Mouse (Mus musculus) cerebellum, adult 11 months (tissue): ENCODE results near the gene Mt2.
A peak's percentile ranks its signal among the peaks of the same experiment; 100 is the strongest.

Source experiments
- DNase-seq: peaks from one replicate; pipeline ENCODE4 v3.0.0; 2022

Mt2 gene

DNA sequence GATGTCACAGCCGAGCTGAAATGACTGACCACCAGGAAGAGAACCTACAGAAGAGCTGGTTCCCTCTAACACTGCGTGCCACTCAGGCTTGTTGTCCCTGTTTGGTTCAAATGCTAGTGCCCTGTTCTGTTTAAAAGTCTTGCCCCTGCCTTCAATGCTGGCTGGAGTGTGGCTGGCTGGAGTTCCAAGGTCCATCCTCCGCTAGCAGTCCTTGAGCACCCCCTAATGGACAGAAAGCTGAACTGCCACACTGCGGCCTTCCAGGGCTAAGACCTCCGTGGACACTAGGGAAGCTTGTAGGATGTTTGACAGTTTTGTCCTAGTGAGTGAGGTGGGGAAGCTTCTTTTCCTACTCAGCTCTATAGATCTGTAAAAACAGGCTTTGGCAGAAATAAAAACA lies 33.3 kb downstream of the Mt2 start:
- peak; percentile 66 for DNase-seq

DNA sequence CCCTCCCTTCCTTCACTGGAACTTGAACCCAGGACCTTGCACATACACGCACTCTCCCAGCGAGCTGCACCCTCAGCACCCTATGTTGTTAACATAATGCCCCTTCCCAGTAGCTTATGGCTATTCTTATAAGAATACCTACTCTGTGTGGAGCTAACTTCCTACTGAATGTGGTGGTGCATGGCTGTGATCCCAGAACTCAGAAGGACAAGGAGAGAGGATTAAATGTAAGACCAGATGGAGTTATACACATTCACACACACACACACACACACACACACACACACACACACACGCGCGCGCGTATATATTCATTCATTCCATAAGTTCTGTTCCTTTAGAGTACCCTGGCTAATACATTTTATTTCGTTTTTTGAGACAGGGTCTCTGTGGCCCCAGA lies 33.8 kb downstream of the Mt2 start:
- DNase-seq: no peak

DNA sequence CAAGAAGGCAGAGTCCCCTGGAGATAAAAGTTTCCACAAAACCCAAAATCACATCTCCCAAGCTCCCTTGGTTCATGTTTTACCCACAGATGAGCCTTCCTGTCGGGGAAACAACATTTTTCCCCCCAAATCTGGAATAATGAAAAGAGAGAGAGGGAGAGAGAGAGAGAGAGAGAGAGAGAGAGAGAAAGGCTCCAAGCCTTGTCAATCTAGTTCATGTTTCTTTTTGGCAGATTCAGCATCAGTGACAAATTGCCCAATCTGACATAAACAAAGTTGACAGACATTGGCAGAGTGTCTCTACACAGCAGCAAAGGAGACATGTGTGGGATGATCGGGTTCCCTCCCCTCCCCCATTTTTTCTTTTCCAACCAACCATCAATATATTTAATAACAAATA lies 35.0 kb downstream of the Mt2 start:
- DNase-seq: no peak

DNA sequence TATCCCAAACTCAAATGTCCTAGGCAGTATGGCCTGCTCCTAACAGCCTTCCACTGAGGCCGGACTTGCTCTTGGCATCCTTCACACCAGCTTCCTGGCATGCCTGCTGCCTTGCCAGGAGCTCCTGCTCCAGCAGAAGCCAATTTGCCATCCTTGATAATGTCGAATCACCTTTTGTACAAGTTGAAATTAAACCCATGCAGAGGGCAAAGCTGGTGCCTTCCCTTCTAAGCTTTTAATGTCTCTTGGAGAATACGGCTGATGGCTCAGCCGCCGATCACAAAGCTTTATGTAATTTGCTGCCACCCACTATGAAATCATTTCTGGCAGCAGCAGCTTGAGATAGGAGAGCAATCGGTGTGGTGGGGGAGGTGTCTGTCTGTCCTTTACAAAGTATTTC lies 37.2 kb downstream of the Mt2 start:
- peak; percentile 42 for DNase-seq

DNA sequence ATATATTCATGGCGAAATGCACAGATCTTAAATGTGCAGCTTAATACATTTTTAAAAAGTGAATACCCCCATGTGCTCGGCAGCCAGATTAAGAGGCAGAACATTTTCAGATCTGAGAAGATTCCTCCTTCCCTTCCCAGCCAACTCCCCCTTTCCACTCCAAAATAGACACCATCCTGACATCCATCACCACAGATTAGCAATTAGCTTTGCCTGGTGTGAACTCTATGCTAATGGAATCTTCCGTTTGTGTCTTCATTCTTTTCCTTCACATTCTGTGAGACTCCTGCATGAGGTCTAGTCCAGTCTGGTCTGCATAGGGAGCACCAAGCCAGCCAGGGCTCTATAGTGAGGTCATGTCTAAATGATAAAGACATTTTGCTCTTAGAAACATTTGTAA lies 37.8 kb downstream of the Mt2 start:
- no peak for DNase-seq

DNA sequence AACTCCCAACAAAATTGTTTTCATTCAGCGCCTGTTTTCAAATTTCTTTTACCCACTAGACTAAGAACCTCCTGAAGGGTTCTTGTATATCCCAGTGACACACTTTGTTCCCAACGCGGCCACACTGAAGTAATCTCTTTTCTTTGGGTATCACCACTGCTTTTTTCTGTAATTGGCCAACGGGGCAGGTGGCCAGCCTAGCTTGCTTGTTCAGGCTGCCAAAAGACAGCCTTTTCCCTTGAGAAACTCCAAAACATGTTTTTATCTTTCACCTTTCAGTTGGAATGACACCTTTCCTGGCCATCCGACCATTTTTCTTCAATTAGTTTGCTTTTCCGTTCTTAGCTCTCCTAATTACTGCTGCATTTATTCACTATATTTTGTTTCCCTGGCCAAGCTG lies 41.4 kb downstream of the Mt2 start:
- DNase-seq: no peak

DNA sequence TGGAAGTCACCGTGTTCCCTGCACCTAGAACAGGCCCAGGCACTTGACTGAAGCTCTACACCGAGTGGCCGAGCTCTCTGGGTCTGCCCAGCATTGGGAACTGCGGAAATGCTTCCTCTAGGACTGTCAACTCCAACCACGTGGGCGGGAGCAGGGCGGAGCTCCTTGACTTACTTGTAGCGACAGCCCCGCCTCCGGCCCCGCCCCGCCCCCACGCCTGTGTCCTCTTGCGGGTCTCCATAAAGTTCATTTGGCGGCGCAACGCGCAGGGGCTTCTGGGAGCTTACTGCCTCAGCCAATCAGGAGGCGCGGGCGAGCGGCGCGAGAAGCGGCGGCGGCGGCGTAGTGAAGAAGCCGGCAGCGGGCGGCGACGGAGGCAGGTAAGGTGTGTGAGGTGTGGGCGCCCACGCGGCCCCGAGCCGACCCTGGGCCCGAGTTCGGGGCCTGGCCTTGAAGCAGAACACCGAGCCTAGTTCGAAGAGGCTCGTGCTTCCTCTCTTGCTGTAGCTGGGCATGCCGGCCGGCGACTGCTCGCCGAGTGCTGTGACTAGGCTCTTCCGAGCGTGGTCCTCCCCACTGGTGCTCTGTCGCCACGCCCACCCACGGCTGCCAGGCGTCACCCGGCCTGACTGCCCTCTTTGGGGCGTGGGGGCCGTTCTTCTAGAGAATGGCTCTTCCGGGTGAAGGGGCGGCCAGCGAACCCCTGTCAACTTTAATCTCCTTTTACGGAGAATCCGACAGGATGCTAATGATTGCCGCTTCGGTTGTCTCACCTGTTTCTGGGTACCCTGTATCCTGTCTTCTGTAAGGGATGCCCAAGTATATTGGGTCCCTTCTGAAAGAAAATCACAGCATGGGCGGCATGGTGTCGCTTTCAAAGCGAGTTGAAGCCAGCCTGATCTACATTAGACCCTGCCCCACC lies 42.0 kb downstream of the Mt2 start, which contains the start of gene Nup93:
Nup93 (plus strand) TSS at position 313 of the 922 bp plus-strand sequence.
- DNase-seq: peak; percentile 98
